Mouse (Mus musculus) embryonic facial prominence, embryonic 15.5 days (tissue): ENCODE results near the gene Ncoa1. TPM values are rescaled to one million over a fixed set of nuclear protein-coding genes. Genes with fewer than 3 reads are reported as not detected.

Experiments used
- ATAC-seq: fragments of 200-750 bp; cut with Nextera tagmentation; 2 replicates; pipeline ENCODE4 v1.8.0; 2017; ENCODE audit warnings: low read depth, moderate TSS enrichment; ENCODE audit not compliant: insufficient number of reproducible peaks, low FRiP score, low TSS enrichment
- H3K27ac ChIP-seq: fragments of 300-500 bp; sonication (generic); replicated peaks from 2 replicates; pipeline ENCODE4 v1.5.1; 2015; ENCODE audit warnings: mild to moderate bottlenecking, inconsistent platforms
- H3K27me3 ChIP-seq: fragments of 300-500 bp; sonication (generic); 2 replicates; pipeline ENCODE4 v1.6.1; 2015; ENCODE audit warnings: inconsistent platforms
- H3K36me3 ChIP-seq: fragments of 300-500 bp; sonication (generic); 2 replicates; pipeline ENCODE4 v1.6.1; 2015; ENCODE audit warnings: mild to moderate bottlenecking, inconsistent platforms
- H3K4me1 ChIP-seq: fragments of 300-500 bp; sonication (generic); 2 replicates; pipeline ENCODE4 v1.6.1; 2015; ENCODE audit warnings: inconsistent platforms
- H3K4me2 ChIP-seq: fragments of 300-500 bp; sonication (generic); replicated peaks from 2 replicates; pipeline ENCODE4 v1.6.1; 2015; ENCODE audit warnings: mild to moderate bottlenecking, inconsistent platforms
- H3K4me3 ChIP-seq: fragments of 300-500 bp; sonication (generic); replicated peaks from 2 replicates; pipeline ENCODE4 v1.5.1; 2015; ENCODE audit warnings: mild to moderate bottlenecking, inconsistent platforms
- H3K9ac ChIP-seq: fragments of 300-500 bp; sonication (generic); 2 replicates; pipeline ENCODE4 v1.6.1; 2015; ENCODE audit warnings: inconsistent platforms
- H3K9me3 ChIP-seq: fragments of 300-500 bp; sonication (generic); replicated peaks from 2 replicates; pipeline ENCODE4 v1.6.1; 2016; ENCODE audit warnings: inconsistent platforms
- WGBS: fragments of 180-500 bp; shearing (Covaris S2); methylation state at CpG from one replicate; pipeline ENCODE4 v1.1.7; 2015; 5-methylcytosine and 5-hydroxymethylcytosine counted together
- polyA plus RNA-seq: library from polyadenylated mRNA; unstranded; fragments of >200 nt; fragmentation: Nextera tagmentation; extraction: Ambion mirVana; gene quantifications from 2 replicates; pipeline ENCODE4 v1.2.1, GENCODE M21; 2015

Gene Ncoa1
- polyA plus RNA-seq, 1 experiment from 2014 or later = 14.1 TPM

DNA sequence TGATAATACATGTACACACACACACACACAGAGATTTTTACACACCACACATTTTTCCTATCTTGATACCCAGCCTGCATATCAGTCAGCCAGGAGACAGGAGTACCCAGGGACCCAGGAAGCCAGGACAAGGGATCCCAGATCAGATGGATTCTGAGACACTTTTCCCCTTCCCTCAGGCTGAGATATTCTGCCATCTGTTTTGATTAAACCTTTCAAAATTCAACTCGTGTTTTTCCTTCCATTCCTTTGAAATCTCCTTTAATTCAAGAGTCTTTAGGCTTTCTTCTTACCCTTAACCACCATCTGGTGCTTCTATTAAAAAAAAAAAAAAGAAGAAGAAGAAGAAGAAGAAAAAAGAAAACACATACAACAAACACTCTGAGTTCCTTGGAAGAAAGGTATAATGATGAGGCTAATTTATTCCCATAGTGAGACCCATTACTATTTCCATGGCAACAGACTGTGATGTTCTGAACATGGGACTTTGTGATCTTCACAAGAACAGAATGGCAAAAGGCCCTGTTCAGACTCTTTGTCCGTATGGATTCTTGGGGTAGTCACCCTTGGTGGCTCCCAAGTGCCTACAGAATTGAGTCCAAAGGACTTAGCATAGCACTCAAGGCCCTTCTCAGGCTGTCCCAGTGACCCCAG lies 26.8 kb upstream of the Ncoa1 start:
- Histone ChIP-seq H3K4me2 (no peak overlapping the region), H3K9me3 (no peaks in the 10 kb centered on the region), H3K27ac (no peak overlapping the region), H3K9ac (no peak overlapping the region), H3K36me3 (no peaks in the 10 kb centered on the region), H3K4me1 (peaks cover 5% of the 10 kb centered on the region; the same call in 1 of the 2 replicates), H3K4me3 (no peak overlapping the region), H3K27me3 (no peaks in the 10 kb centered on the region)
- no peak for ATAC-seq
- 43% methylated on average over 2 of the region's 2 CpGs for WGBS

GRCm38 (mm10) chr12:4501916-4502315 lies 24.9 kb upstream of the Ncoa1 start:
- no peak overlapping the region for H3K27ac ChIP-seq
- WGBS = 32% methylated on average over 3 of the region's 3 CpGs
- H3K9ac ChIP-seq = no peak overlapping the region
- no peak overlapping the region for H3K4me3 ChIP-seq
- no peak overlapping the region for H3K4me2 ChIP-seq
- no peaks in the 10 kb centered on the region for H3K36me3 ChIP-seq
- H3K9me3 ChIP-seq = no peaks in the 10 kb centered on the region
- no peak for ATAC-seq
- no peaks in the 10 kb centered on the region for H3K27me3 ChIP-seq
- H3K4me1 ChIP-seq = peaks cover under 1% of the 10 kb centered on the region; the same call in 1 of the 2 replicates

DNA sequence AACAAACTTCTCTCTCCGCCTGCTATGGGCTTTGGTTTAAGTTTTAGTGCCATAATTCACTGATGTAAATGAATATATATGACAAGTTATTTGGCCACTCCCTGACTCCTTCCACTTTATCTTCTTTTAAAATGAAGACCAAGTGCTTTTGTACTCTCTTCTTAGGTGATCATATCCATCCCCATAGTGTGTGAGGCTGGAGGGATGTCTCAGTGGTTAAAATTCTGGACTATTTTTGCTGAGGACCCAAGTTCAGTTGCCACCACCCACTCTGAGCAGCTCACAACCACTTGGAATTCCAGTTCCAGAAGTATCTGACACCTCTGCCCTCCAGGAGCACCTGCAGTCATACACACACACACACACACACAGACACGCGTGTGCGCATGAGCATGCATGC lies 23.5 kb upstream of the Ncoa1 start:
- no peak overlapping the region for H3K4me3 ChIP-seq

GRCm38 (mm10) chr12:4499651-4500175 lies 22.7 kb upstream of the Ncoa1 start:
- no peak for ATAC-seq

More for the DNA sequence above, 23.5 kb upstream of the Ncoa1 start:
- Histone ChIP-seq H3K27me3 (no peaks in the 10 kb centered on the region), H3K9ac (no peak overlapping the region), H3K27ac (no peak overlapping the region), H3K9me3 (no peaks in the 10 kb centered on the region), H3K36me3 (no peaks in the 10 kb centered on the region), H3K4me2 (no peak overlapping the region), H3K4me1 (no peaks in the 10 kb centered on the region)
- no peak for ATAC-seq
- WGBS = 98% methylated on average over 4 of the region's 4 CpGs

GRCm38 (mm10) chr12:4488411-4488810 lies 11.4 kb upstream of the Ncoa1 start:
- Histone ChIP-seq H3K36me3 (no peaks in the 10 kb centered on the region), H3K4me1 (no peaks in the 10 kb centered on the region), H3K27me3 (no peaks in the 10 kb centered on the region), H3K4me2 (no peak overlapping the region), H3K27ac (no peak overlapping the region), H3K9me3 (no peaks in the 10 kb centered on the region), H3K4me3 (no peak overlapping the region), H3K9ac (no peak overlapping the region)
- no peak for ATAC-seq
- WGBS = 65% methylated on average over 6 of the region's 6 CpGs

More at GRCm38 (mm10) chr12:4499651-4500175, 22.7 kb upstream of the Ncoa1 start:
- Histone ChIP-seq H3K9me3 (no peaks in the 10 kb centered on the region), H3K9ac (no peak overlapping the region), H3K36me3 (no peaks in the 10 kb centered on the region), H3K27ac (no peak overlapping the region), H3K4me2 (no peak overlapping the region), H3K27me3 (no peaks in the 10 kb centered on the region), H3K4me1 (no peaks in the 10 kb centered on the region), H3K4me3 (no peak overlapping the region)
- WGBS = 79% methylated on average over 3 of the region's 3 CpGs

GRCm38 (mm10) chr12:4483386-4483785 lies 6.4 kb upstream of the Ncoa1 start:
- Histone ChIP-seq H3K36me3 (no peaks in the 10 kb centered on the region), H3K4me2 (no peak overlapping the region), H3K27me3 (no peaks in the 10 kb centered on the region), H3K9me3 (no peaks in the 10 kb centered on the region), H3K4me1 (no peaks in the 10 kb centered on the region), H3K27ac (no peak overlapping the region), H3K4me3 (no peak overlapping the region), H3K9ac (no peak overlapping the region)
- ATAC-seq = no peak
- WGBS = 53% methylated on average over 4 of the region's 4 CpGs

GRCm38 (mm10) chr12:4481687-4482086 lies 4.7 kb upstream of the Ncoa1 start:
- WGBS = 49% methylated on average over 5 of the region's 5 CpGs
- H3K4me1 ChIP-seq = no peaks in the 10 kb centered on the region
- no peak for ATAC-seq

DNA sequence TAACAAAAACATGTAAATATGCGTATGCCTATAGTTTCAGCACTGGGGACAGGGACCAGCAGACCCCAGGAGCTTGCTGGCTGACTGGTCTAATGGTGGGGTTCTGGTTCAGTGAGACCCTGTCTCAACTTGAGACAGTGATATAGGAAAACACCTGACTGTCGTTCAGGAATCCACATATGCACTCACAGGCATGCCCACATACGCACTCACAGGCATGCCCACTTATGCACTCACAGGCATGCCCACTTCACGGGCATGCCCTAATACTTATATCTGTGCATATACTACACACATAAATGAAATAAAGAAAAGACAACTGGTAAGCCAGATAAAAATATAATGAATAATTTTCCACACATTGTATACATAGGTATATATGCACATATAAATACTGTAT lies 3.3 kb upstream of the Ncoa1 start:
- Histone ChIP-seq H3K4me3 (no peak overlapping the region), H3K9me3 (no peaks in the 10 kb centered on the region), H3K9ac (no peak overlapping the region), H3K36me3 (no peaks in the 10 kb centered on the region), H3K4me1 (peaks cover 8% of the 10 kb centered on the region), H3K27me3 (no peaks in the 10 kb centered on the region), H3K4me2 (no peak overlapping the region), H3K27ac (no peak overlapping the region)
- ATAC-seq = no peak
- WGBS = 72% methylated on average over 4 of the region's 4 CpGs

More at GRCm38 (mm10) chr12:4481687-4482086, 4.7 kb upstream of the Ncoa1 start:
- no peaks in the 10 kb centered on the region for H3K36me3 ChIP-seq
- no peak overlapping the region for H3K4me3 ChIP-seq
- H3K4me2 ChIP-seq = no peak overlapping the region
- H3K27me3 ChIP-seq = no peaks in the 10 kb centered on the region
- no peaks in the 10 kb centered on the region for H3K9me3 ChIP-seq
- H3K27ac ChIP-seq = no peak overlapping the region
- no peak overlapping the region for H3K9ac ChIP-seq

- Histone ChIP-seq H3K36me3 (no peaks in the 10 kb centered on the region), H3K4me3 (no peak overlapping the region), H3K27me3 (no peaks in the 10 kb centered on the region), H3K4me2 (no peak overlapping the region), H3K27ac (no peak overlapping the region), H3K9me3 (no peaks in the 10 kb centered on the region), H3K4me1 (peaks cover 12% of the 10 kb centered on the region), H3K9ac (no peak overlapping the region)
- no peak for ATAC-seq
- 76% methylated on average over 3 of the region's 3 CpGs for WGBS
These were observed 2.3 kb upstream of the Ncoa1 start for GRCm38 (mm10) chr12:4479171-4479881.

DNA sequence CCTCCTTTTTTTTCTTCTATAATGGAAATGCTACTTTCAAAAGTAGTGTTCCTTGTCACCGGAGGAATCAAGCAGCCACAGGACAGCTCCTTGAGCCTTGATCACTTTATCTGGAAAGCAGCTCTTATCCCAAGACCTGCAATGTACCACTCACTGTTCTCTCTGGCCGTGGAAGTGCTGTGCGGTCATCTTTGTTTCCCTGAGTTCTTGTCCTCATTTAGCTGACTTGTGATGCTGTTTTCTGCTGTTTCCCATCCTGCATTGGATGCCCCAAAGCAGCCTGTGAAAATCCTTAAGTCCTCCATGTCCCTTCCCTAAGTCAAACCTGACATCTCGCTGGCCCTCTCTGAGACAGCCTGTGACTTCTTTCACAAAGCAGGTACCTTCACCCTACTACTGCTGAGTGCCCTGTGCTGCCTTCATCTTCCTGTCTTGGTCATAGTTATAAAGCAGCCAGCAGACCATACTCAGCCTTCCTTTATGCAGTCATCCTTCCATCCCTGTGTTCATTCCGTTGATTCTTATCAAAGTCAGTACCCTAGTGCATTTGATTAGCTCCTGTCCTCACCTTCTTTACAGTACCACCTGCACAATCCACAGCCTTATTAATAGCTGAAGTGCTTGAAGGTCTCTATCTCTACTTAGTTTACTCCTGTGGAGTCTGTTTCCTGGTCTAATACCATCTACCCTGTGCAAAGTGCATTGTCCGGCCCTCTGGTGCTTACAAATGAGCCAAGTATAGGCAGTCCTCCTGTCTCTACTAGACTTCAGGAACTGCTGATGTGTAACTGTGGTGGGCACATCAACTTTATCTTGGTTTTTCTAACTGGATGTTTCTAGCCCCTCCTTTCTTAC lies 1.2 kb upstream of the Ncoa1 start:
- WGBS = 75% methylated on average over 6 of the region's 6 CpGs
- H3K4me2 ChIP-seq = no peak overlapping the region

DNA sequence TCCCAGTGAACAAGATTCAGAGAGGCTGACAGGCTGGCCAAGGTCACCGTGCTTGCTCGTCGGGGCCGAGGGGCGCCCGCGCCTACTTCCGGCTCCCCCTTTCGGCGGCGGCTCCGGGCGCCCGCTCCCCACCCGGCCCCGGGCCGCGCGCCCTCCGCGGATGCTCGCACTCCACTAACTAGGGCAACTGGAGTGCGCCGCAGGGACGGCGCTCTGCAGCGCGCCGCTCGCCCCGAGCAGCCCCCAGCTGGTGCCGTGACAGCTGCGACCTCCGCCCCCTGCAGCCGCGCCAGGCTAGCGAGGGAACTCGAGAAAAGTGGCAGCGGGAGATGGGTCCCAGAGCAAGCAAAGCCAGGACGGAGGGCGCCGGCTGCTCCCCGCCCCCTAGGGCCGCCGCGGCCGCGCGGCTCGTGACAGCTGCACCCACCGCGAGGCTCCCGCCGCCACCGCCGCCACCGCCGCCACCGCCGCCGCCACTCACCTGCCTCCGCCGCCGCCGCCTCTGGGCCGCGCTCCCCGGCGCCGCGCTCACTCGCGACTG lies 621 bp downstream of the Ncoa1 start:
- peak overlapping the region; percentile 89 for H3K4me2 ChIP-seq
- no peaks in the 10 kb centered on the region for H3K27me3 ChIP-seq
- H3K36me3 ChIP-seq = no peaks in the 10 kb centered on the region
- WGBS = under 1% methylated on average over 50 of the region's 73 CpGs
- no peaks in the 10 kb centered on the region for H3K9me3 ChIP-seq
- peaks cover 23% of the 10 kb centered on the region for H3K4me1 ChIP-seq
- H3K4me3 ChIP-seq = peak overlapping the region; percentile 93
- H3K9ac ChIP-seq = peak overlapping the region; percentile 77
- peak overlapping the region; percentile 95 for H3K27ac ChIP-seq
- peak; percentile 79 for ATAC-seq

More for the DNA sequence above, 1.2 kb upstream of the Ncoa1 start:
- peaks cover 23% of the 10 kb centered on the region for H3K4me1 ChIP-seq
- ATAC-seq = no peak
- H3K27ac ChIP-seq = peak overlapping the region; percentile 85; the same call in 1 of the 2 replicates
- no peak overlapping the region for H3K4me3 ChIP-seq
- H3K9me3 ChIP-seq = no peaks in the 10 kb centered on the region
- H3K9ac ChIP-seq = no peak overlapping the region
- no peaks in the 10 kb centered on the region for H3K27me3 ChIP-seq
- H3K36me3 ChIP-seq = no peaks in the 10 kb centered on the region
